Mouse (Mus musculus) CH12.LX (cell line): ENCODE results near the gene Cldn14.
A peak's percentile ranks its signal among the peaks of the same experiment; 100 is the strongest.

Experiments used
- CTCF ChIP-seq, 2 experiments: IDR thresholded peaks in 1 of 2; conservative IDR thresholded peaks in 1 of 2; 2 replicates each; pipeline ENCODE4 v1.5.1; 2011 to 2012; ENCODE audit warnings: low read depth in 2 of 2, low read length in 2 of 2, improper control_type of control experiment in 1 of 2, inconsistent platforms in 1 of 2, mild to moderate bottlenecking in 1 of 2, moderate library complexity in 1 of 2
- ELF1 ChIP-seq: IDR thresholded peaks from 2 replicates; pipeline ENCODE4 v1.6.1; 2014; ENCODE audit warnings: low read depth, mild to moderate bottlenecking, inconsistent platforms, low read length, improper control_type of control experiment
- EP300 ChIP-seq: IDR thresholded peaks from 2 replicates; pipeline ENCODE4 v1.6.1; 2011; ENCODE audit warnings: low read length, improper control_type of control experiment
- GABPA ChIP-seq: IDR thresholded peaks from 2 replicates; pipeline ENCODE4 v1.6.1; 2012; ENCODE audit warnings: low read depth, low read length, improper control_type of control experiment, inconsistent platforms; ENCODE audit not compliant: insufficient replicate concordance
- MXI1 ChIP-seq: IDR thresholded peaks from 2 replicates; pipeline ENCODE4 v1.6.1; 2011; ENCODE audit warnings: mild to moderate bottlenecking, low read depth, low read length, improper control_type of control experiment
- MYC ChIP-seq: IDR thresholded peaks from 2 replicates; pipeline ENCODE4 v1.6.1; 2011; ENCODE audit warnings: low read depth, mild to moderate bottlenecking, improper control_type of control experiment, low read length
- NELFE ChIP-seq: IDR thresholded peaks from 2 replicates; pipeline ENCODE4 v1.6.1; 2011; ENCODE audit warnings: low read depth, low read length, improper control_type of control experiment
- POLR2A ChIP-seq: IDR thresholded peaks from 2 replicates; pipeline ENCODE4 v1.6.1; 2011; ENCODE audit warnings: low read depth, mild to moderate bottlenecking, improper control_type of control experiment, low read length
- TCF12 ChIP-seq: IDR thresholded peaks from 2 replicates; pipeline ENCODE4 v1.6.1; 2014; ENCODE audit warnings: low read depth, mild to moderate bottlenecking, inconsistent platforms, low read length, improper control_type of control experiment
- USF1 ChIP-seq: IDR thresholded peaks from 2 replicates; pipeline ENCODE4 v1.6.1; 2014; ENCODE audit warnings: low read depth, mild to moderate bottlenecking, inconsistent platforms, low read length, improper control_type of control experiment
- ZMIZ1 ChIP-seq: IDR thresholded peaks from 2 replicates; pipeline ENCODE4 v1.6.1; 2012; ENCODE audit warnings: low read depth, mild to moderate bottlenecking, inconsistent platforms, low read length, improper control_type of control experiment
- ZNF384 ChIP-seq: IDR thresholded peaks from 2 replicates; pipeline ENCODE4 v1.6.1; 2012; ENCODE audit warnings: low read depth, low read length, improper control_type of control experiment, inconsistent platforms

DNA sequence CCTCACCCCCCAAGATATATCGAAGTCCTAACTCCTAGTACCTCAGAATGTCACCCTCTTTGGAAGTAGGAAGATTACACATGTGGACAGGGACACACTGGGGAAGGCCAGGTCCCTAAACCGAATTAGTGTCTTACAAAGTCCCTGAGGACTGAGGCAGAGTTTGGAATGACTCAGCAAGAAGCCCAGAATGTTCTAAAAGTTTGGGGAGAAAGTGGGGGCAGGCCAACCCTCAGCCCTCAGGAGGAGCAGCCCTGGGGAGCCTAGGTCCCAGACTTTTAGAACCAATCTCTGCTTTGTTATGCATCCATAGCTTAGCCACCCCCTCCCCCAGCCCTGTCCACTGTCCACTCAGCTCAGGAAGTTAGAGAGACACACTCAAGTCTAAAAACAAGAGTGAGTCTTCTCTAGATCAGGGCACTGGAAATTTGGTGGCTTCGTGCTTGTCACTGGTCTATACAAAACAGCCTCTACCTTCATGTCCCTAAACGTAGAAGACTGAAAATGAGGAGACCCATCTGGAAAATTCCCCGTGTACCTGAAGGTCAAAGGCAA lies 85.7 kb downstream of the Cldn14 start:
- 0 out of 2 replicates have a peak, but pooled peaks have one; percentile 10 for TF ChIP-seq MYC
- TF ChIP-seq CTCF (conservative IDR thresholded peaks at IDR 0.05 in 1 of 2, IDR thresholded peaks at IDR 0.05 in 1 of 2; ENCODE audit: low read depth in 2 of 2, low read length in 2 of 2), result no peak
- no peak; the same call in 1 of the 2 replicates for TF ChIP-seq NELFE
- no peak for TF ChIP-seq ZMIZ1
- peak; percentile 29; the same call in 1 of the 2 replicates for TF ChIP-seq POLR2A
- TF ChIP-seq TCF12, result peak; percentile 60; the same call in 1 of the 2 replicates
- TF ChIP-seq USF1, result no peak
- no peak for TF ChIP-seq GABPA
- no peak for TF ChIP-seq ZNF384
- TF ChIP-seq EP300, result peak; percentile 88
- TF ChIP-seq MXI1, result no peak
- TF ChIP-seq ELF1, result 0 out of 2 replicates have a peak, but pooled peaks have one; percentile 19
